Mouse (Mus musculus): Measurements from ENCODE around the gene Ttc21a. TPM values are rescaled to one million over a fixed set of nuclear protein-coding genes. Genes with fewer than 3 reads are reported as not detected.

Gene Ttc21a
- total RNA-seq, 2 experiments from 2014 or later = not detected

Other genes with a start within 250 kb of the Ttc21a start
- gene Scn10a, start 218.3 kb upstream of the Ttc21a start, total RNA-seq (2021) = not detected
- not detected for gene Scn11a, start 112.2 kb upstream of the Ttc21a start, total RNA-seq (2021)
- 10 to 100 TPM; 11.0 to 12.1 TPM for gene Wdr48, start 42.7 kb upstream of the Ttc21a start, total RNA-seq (2021)
- 10 to 100 TPM; 14.5 to 15.3 TPM for gene Gorasp1, start within 50 bp of the Ttc21a start, total RNA-seq (2021)
- gene Csrnp1, start 47.1 kb downstream of the Ttc21a start, total RNA-seq (2021) = 10 to 100 TPM in 1 of 2 experiments, 1 to 10 TPM in 1; 3.0 to 11.0 TPM
- 100 to 1,000 TPM in 1 of 2 experiments, 10 to 100 TPM in 1; 96.9 to 125 TPM for gene Xirp1, start 86.0 kb downstream of the Ttc21a start, total RNA-seq (2021)
- under 1 TPM; 0.28 to 0.52 TPM for gene Cx3cr1, start 132.3 kb downstream of the Ttc21a start, total RNA-seq (2021)
- not detected for gene Ccr8, start 154.5 kb downstream of the Ttc21a start, total RNA-seq (2021)
- gene Slc25a38, start 172.8 kb downstream of the Ttc21a start, total RNA-seq (2021) = 1 to 10 TPM; 7.8 to 9.2 TPM
- gene Rpsa, start 190.1 kb downstream of the Ttc21a start, total RNA-seq (2021) = 100 to 1,000 TPM; 366 to 400 TPM
- gene Mobp, start 212.1 kb downstream of the Ttc21a start, total RNA-seq (2021) = not detected